Comparison of ENCODE assay signal across 19 mouse cellular contexts in genomic region chr7:126278799-126279198, GRCm38 (mm10). TPM values are rescaled to one million over a fixed set of nuclear protein-coding genes. Genes with fewer than 3 reads are reported as not detected.
DNase-seq lines count a peak whose midpoint lies in the region; ATAC-seq and TF ChIP-seq lines count a peak whose summit lies in the region.
"Had no signal": no experiment of that assay in that cellular context is flagged by ENCODE, and none has a peak within 500 bp of the region (broad histone marks: within the 10 kb centered on the region; RNA-seq: fewer than 3 reads in every experiment).

No protein-coding gene starts in this region.

- DNase-seq in cerebellum, postnatal 25 days: peak; percentile 53 to 55
- DNase-seq in cerebellum, adult 8-10 months: no peak
- DNase-seq in midbrain, embryonic 14.5 days: no peak
- no peak for DNase-seq in midbrain, postnatal 0 days (ENCODE audit: low spot score)
- DNase-seq in heart, postnatal 10 days: no peak
- DNase-seq: adrenal gland, postnatal 25 days; heart, postnatal 14 days; lung, embryonic 14.5 days; right cerebral cortex, postnatal 14 days; thymus, postnatal 4 days had no signal

- intact Hi-C loops in heart, postnatal 10 days (cut with DNase I): loop anchor here (2.0 kb wide), 1 partner anchor 48 kb away; no protein-coding TSS in a partner anchor

- H3K4me2 ChIP-seq in midbrain, embryonic 14.5 days (ENCODE audit: low read length): peak overlapping the region; percentile 87
- no peak overlapping the region; the same call in 1 of the 2 replicates for H3K4me2 ChIP-seq in midbrain, postnatal 0 days (ENCODE audit: low read depth, low read length, poor library complexity, severe bottlenecking)
- peak overlapping the region; percentile 91; the same call in 1 of the 2 replicates for H3K4me2 ChIP-seq in forebrain, embryonic 15.5 days (replicated peaks)
- H3K4me2 ChIP-seq in neural tube, embryonic 15.5 days: peak overlapping the region; percentile 90; the same call in 1 of the 2 replicates
- H3K4me2 ChIP-seq: embryonic facial prominence, embryonic 12.5 days; kidney, embryonic 15.5 days; lung, embryonic 14.5 days had no signal

- no peak overlapping the region for H3K4me3 ChIP-seq in midbrain, embryonic 14.5 days (replicated peaks; ENCODE audit: low read depth, low read length)
- no peak overlapping the region for H3K4me3 ChIP-seq in midbrain, postnatal 0 days (ENCODE audit: low read depth, low read length)
- no peak overlapping the region; the same call in 1 of the 2 replicates for H3K4me3 ChIP-seq in forebrain, embryonic 15.5 days
- no peak overlapping the region for H3K4me3 ChIP-seq in neural tube, embryonic 15.5 days (replicated peaks)
- H3K4me3 ChIP-seq: embryonic facial prominence, embryonic 12.5 days; heart, embryonic 10.5 days; kidney, embryonic 15.5 days had no signal

- no peak for TF ChIP-seq CTCF in midbrain, postnatal 0 days (IDR thresholded peaks at IDR 0.05)

- peaks cover 93% of the 10 kb centered on the region for H3K36me3 ChIP-seq in midbrain, embryonic 14.5 days (ENCODE audit: control insufficient read depth, insufficient read depth, low read length)
- peaks cover 32% of the 10 kb centered on the region for H3K36me3 ChIP-seq in midbrain, postnatal 0 days (ENCODE audit: insufficient read depth, low read length)
- H3K36me3 ChIP-seq in forebrain, embryonic 15.5 days: peaks cover 51% of the 10 kb centered on the region
- peaks cover 39% of the 10 kb centered on the region for H3K36me3 ChIP-seq in neural tube, embryonic 15.5 days

- H3K4me1 ChIP-seq in midbrain, embryonic 14.5 days (ENCODE audit: control insufficient read depth, insufficient read depth, low read length): peaks cover 47% of the 10 kb centered on the region
- peaks cover 40% of the 10 kb centered on the region for H3K4me1 ChIP-seq in midbrain, postnatal 0 days (ENCODE audit: insufficient read depth, low read length)
- H3K4me1 ChIP-seq in forebrain, embryonic 15.5 days: peaks cover 87% of the 10 kb centered on the region
- peaks cover 94% of the 10 kb centered on the region for H3K4me1 ChIP-seq in neural tube, embryonic 15.5 days

- no peaks in the 10 kb centered on the region for H3K9me3 ChIP-seq in midbrain, embryonic 14.5 days (ENCODE audit: control insufficient read depth, low read length)
- no peaks in the 10 kb centered on the region for H3K9me3 ChIP-seq in midbrain, postnatal 0 days (ENCODE audit: low read length)
- no peaks in the 10 kb centered on the region for H3K9me3 ChIP-seq in forebrain, embryonic 15.5 days
- no peaks in the 10 kb centered on the region for H3K9me3 ChIP-seq in neural tube, embryonic 15.5 days (replicated peaks)
- H3K9me3 ChIP-seq: embryonic facial prominence, embryonic 12.5 days; heart, embryonic 10.5 days; kidney, embryonic 15.5 days; midbrain, embryonic 12.5 days had no signal

- ATAC-seq in midbrain, embryonic 14.5 days (ENCODE audit: low FRiP score, low TSS enrichment): no peak
- no peak for ATAC-seq in midbrain, postnatal 0 days (ENCODE audit: low FRiP score)
- ATAC-seq in forebrain, embryonic 15.5 days (replicated peaks): no peak
- no peak for ATAC-seq in neural tube, embryonic 15.5 days (ENCODE audit: low FRiP score)
- ATAC-seq: activated CD4-positive, CD25-positive, alpha-beta regulatory T cell, adult 4 months; Patski had no signal

- H3K9ac ChIP-seq in midbrain, embryonic 14.5 days (replicated peaks; ENCODE audit: low read length): no peak overlapping the region
- no peak overlapping the region for H3K9ac ChIP-seq in midbrain, postnatal 0 days (replicated peaks; ENCODE audit: low read length, poor library complexity, severe bottlenecking)
- H3K9ac ChIP-seq in forebrain, embryonic 15.5 days (replicated peaks): no peak overlapping the region; the same call in 1 of the 2 replicates
- H3K9ac ChIP-seq in neural tube, embryonic 15.5 days (replicated peaks): no peak overlapping the region; the same call in 1 of the 2 replicates
- H3K9ac ChIP-seq: embryonic facial prominence, embryonic 12.5 days; kidney, embryonic 15.5 days; lung, embryonic 14.5 days had no signal

- H3K27me3 ChIP-seq in midbrain, embryonic 14.5 days (ENCODE audit: control insufficient read depth, insufficient read depth, low read length): no peaks in the 10 kb centered on the region
- H3K27me3 ChIP-seq in midbrain, postnatal 0 days (ENCODE audit: insufficient read depth, low read length): no peaks in the 10 kb centered on the region
- H3K27me3 ChIP-seq in forebrain, embryonic 15.5 days: no peaks in the 10 kb centered on the region
- H3K27me3 ChIP-seq in neural tube, embryonic 15.5 days (replicated peaks): no peaks in the 10 kb centered on the region
- H3K27me3 ChIP-seq: embryonic facial prominence, embryonic 12.5 days; kidney, embryonic 15.5 days; midbrain, embryonic 12.5 days; Patski had no signal

- 87% methylated on average over 5 of the region's 5 CpGs for WGBS in midbrain, embryonic 14.5 days
- WGBS in midbrain, postnatal 0 days: 76% methylated on average over 5 of the region's 5 CpGs
- WGBS in forebrain, embryonic 15.5 days: 86% methylated on average over 5 of the region's 5 CpGs
- WGBS in neural tube, embryonic 15.5 days: 84% methylated on average over 5 of the region's 5 CpGs

- H3K27ac ChIP-seq in midbrain, embryonic 14.5 days (replicated peaks; ENCODE audit: low read depth, low read length): no peak overlapping the region
- no peak overlapping the region for H3K27ac ChIP-seq in midbrain, postnatal 0 days (ENCODE audit: low read depth, low read length)
- no peak overlapping the region for H3K27ac ChIP-seq in forebrain, embryonic 15.5 days (replicated peaks)
- no peak overlapping the region for H3K27ac ChIP-seq in neural tube, embryonic 15.5 days (replicated peaks)
- H3K27ac ChIP-seq: embryonic facial prominence, embryonic 12.5 days; heart, embryonic 10.5 days; kidney, embryonic 15.5 days; macrophage; midbrain, embryonic 12.5 days had no signal

RNA-seq across cellular contexts. Expression of gene Sbk1, which starts 6.4 kb away (rescaled TPM):
- 391 and 401 TPM in 2 replicates for polyA plus RNA-seq in midbrain, embryonic 14.5 days (2014; fragmentation: Nextera tagmentation; extraction: Ambion mirVana)
- 535 and 557 TPM in 2 replicates for total RNA-seq in midbrain, postnatal 0 days (2014; rRNA removed)
- polyA plus RNA-seq in midbrain, postnatal 0 days (2015; fragmentation: Nextera tagmentation; extraction: Ambion mirVana): 183 and 184 TPM in 2 replicates
- 336 and 348 TPM in 2 replicates for polyA plus RNA-seq in forebrain, embryonic 15.5 days (2015; fragmentation: Nextera tagmentation; extraction: Ambion mirVana)
- 143 and 182 TPM in 2 replicates for polyA plus RNA-seq in neural tube, embryonic 15.5 days (2015; fragmentation: Nextera tagmentation; extraction: Ambion mirVana)
- total RNA-seq in heart, postnatal 10 days (2021): 10 to 100 TPM; 68.7 to 77.1 TPM

Comparison
In these comparisons a context has a peak if more than half of its experiments do, and no peak if none do; other contexts are left out.
1. DNase-seq: peak in cerebellum, postnatal 25 days (2 of 2); none in cerebellum, adult 8-10 months (single experiment), midbrain, embryonic 14.5 days (single experiment), midbrain, postnatal 0 days (single experiment) and heart, postnatal 10 days (0 of 2).